Mouse (Mus musculus): ENCODE measurements at regions not wholly inside any gene's neighbourhood (a gene's known extent, or its start where the extent isn't known, plus 50 kb on each side); places are given as distances from the start of the nearest gene placed in this dataset.

DNA sequence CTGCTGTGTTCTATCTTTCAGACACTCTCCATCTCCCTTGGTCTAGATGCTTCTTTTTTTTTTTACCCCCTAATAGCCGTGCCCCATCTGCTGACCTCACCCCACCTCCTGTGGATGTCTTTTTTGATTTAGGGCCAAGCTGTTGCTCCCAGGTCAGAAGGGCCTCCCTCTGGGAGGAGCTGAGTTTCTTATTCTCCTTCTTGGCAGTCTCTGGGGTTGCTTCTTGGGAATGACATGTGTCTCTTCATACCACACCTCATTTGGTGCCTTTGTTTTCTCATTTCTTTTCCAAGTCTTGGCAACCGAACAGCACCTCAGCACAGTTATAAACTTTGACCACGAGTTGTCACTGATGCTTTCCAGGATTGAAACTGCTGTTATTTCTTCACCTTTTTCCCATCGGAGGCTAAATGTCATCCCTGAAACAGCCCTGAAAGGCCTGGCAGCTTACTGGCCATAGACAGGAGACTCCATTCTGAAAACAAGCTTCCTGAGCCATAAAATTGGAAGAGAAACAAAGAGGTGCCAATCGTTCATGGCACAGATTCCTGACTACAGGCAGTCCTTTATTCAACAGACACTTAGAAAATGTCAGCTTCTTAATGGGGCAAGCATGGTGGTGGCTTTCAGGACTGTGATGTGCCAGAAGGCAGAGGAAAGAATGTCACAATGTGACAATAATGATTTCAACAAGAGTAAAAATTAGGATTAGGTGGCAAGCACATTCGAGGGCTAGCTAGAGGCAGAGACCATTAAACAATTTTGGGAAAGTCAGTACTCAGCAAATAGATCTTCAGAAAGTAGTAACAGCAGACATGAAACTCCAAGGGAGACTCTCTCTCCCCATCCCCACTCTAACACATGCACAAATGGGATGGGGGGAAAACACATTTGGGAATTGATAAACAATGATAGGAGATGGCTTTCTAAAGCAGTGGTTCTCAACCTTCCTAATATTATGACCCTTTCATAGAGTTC, 197.1 kb upstream of the Arrdc4 start:
- DNase-seq (ENCODE audit: low spot score): no peak

- DNase-seq (ENCODE audit: low spot score): no peak
These were observed 181.7 kb upstream of the Arrdc4 start for GRCm38 (mm10) chr7:68930627-68931334.

DNA sequence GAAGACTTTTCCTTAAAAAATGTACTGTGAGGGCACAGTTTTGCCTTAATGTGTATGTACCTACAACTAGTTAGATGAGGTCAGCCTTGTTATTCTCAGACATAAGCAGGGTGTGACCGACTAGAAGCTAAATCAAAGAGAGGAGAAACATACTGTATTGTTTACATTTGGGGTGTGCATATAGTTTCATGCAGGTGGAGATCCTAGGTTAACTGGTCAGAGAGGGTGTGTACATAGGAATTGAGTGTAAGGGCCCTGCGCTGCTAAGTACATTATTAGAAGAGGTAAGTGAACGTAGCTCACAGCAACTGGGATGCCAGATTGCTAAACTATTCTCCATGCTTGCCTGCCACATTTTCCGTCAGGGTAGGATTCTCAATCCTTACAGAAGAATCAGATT, 180.6 kb upstream of the Arrdc4 start:
- DNase-seq (ENCODE audit: low spot score): no peak

- DNase-seq (ENCODE audit: low spot score): no peak
These were observed 176.6 kb upstream of the Arrdc4 start for GRCm38 (mm10) chr7:68925640-68926039.

DNA sequence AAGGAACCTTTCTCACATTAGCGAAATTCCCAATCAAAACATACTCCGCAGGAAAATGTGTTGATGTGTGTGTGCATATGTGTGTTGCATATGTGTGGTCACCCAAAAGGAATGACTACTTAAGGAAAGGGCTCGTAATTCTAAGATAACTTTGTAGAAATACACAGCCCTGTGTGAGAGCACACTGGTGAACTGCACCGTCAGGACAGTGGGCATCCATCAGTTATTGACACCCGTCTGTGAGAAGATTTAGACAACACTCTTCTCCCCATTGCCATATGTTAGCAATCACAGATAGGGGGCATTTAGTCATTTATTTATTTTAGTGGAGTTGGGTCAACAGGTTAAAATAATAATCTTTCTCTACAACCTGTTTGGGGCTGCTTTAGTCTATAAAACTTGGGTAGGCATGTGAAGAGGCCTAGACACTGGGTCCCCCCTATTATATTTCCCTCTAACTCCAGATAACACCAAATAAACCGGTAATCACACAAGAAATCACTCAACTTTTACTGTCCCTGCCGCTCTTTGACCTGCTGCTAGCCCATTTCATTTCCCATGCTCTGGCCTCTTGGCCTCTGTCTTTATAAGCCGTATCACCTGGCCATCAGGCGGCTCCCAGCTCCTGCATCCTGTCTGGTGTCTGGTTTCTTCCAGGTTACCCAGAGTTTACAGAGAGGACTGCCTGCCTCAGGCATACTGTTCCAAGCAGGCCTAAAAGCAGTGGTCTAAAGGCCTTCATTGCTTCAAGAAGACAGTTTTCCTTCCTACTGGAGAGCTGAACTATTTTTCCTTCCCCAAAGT, 169.8 kb upstream of the Arrdc4 start:
- no peak for DNase-seq (ENCODE audit: low spot score)

DNA sequence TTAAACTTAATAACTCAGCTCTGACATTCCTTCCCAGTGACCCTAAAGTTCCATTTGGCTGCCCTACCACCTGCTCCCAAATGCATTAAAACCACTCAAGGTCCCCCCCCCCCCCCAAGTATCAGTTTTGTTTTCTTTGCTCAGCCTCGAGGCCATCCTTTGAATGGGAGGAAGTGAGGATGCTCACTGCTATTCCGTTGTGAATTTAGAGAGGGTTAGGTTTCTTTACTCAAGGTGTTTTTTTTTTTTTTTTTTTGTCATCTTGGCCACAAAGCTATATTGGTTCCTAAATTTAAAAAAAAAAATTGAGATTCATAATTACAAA, 168.8 kb upstream of the Arrdc4 start:
- DNase-seq (ENCODE audit: low spot score): no peak

- DNase-seq (ENCODE audit: low spot score): peak; percentile 10
These were observed 168.3 kb upstream of the Arrdc4 start for GRCm38 (mm10) chr7:68917137-68917875.

- DNase-seq (ENCODE audit: low spot score): no peak
These were observed 166.9 kb upstream of the Arrdc4 start for GRCm38 (mm10) chr7:68915976-68916375.

GRCm38 (mm10) chr7:68914344-68914743, 165.3 kb upstream of the Arrdc4 start:
- DNase-seq (ENCODE audit: low spot score): no peak

- no peak for DNase-seq (ENCODE audit: low spot score)
These were observed 163.1 kb upstream of the Arrdc4 start for GRCm38 (mm10) chr7:68911989-68912655.

- DNase-seq (ENCODE audit: low spot score): no peak
These were observed 162.5 kb upstream of the Arrdc4 start for GRCm38 (mm10) chr7:68911562-68911961.

DNA sequence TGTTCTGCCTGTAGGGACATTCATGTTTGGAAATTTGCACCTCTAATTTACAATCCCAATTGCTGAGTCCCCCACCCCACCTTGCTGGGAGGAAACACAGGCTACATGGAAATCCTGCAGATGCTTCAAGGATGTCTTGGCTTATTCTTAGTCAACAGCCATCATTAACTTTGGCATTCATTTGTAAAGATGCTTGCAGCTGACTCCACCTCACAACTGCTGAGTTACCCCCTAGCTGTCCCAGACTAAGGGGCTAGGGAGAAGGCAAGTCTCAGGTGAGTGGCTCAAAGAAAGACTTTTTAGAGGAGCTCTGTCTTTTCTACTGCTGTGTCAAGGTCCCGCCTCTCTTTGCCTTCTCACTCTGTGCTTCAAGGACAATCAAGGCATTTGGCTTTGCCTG, 160.7 kb upstream of the Arrdc4 start:
- no peak for DNase-seq (ENCODE audit: low spot score)

GRCm38 (mm10) chr7:68908401-68908834, 159.4 kb upstream of the Arrdc4 start:
- DNase-seq (ENCODE audit: low spot score): no peak

GRCm38 (mm10) chr7:68907867-68908266, 158.8 kb upstream of the Arrdc4 start:
- no peak for DNase-seq (ENCODE audit: low spot score)

DNA sequence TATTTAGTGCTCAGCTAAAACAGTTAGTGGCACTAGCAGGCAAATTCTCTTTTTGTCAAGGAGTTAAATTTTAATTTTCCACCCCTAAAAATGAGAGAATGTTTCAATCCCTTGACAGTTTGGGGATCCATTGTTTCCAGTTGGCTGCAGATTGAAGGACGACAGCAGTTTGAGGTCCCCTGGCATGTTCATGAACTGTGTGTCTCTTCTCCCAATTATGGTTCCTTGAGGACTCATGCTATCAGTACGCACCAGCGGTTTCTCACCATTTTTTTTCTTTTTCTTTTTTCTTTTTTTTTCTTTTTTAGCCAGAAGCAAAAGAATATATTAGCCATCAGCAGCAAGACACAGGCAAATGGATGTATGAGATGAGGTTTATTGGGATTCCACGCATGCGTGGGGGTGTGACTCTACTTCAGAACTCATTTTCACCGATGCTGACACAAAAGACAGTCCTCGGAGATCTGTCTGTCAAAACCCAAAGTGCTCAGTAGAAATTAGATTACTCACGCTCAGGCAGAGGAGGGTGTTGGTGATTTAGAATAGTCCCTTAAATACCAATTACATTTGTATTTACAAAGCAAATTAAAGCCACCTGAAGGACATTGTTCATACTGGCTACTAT, 157.8 kb upstream of the Arrdc4 start:
- no peak for DNase-seq (ENCODE audit: low spot score)

DNA sequence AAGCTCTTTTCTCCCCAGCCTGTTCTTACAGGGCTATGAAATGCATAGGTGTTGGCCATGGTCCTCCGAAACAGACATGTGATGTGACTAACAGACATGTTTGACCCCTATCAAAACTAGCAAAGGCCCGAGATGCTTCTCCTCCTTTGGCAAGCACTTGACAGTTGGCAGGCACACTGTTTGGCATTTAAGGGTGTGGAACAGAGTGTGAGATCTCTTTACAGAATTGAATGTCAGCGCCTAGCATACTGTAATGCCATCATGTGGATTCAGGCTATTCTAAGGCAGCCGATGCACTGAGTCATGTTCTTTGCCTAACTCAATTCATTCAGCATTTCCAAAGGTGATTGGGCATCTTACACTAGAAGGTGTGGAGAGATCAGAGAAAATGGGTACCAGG, 156.8 kb upstream of the Arrdc4 start:
- DNase-seq (ENCODE audit: low spot score): no peak

DNA sequence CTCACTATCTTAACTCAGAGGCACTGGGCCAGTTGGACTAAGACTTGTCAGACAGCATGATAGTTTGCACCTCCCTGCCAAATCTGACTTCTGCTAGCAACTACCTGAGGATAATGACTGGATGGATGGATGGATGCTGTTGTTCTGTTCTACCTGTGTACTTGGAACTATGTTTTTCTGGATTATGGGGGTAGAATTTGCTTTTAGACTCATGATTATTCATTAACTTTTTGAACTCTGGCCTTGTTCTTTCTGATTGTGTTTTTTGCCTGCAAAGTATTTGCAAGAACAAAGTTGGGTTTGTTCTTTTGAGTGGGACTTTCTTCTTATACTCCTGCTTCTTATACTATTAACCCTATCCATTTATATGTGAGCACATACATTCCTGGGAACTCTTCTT, 137.1 kb upstream of the Arrdc4 start:
- DNase-seq (ENCODE audit: low spot score): no peak

GRCm38 (mm10) chr7:68873008-68873407, 124.0 kb upstream of the Arrdc4 start:
- no peak for DNase-seq (ENCODE audit: low spot score)

- no peak for DNase-seq (ENCODE audit: low spot score)
These were observed 115.4 kb upstream of the Arrdc4 start for GRCm38 (mm10) chr7:68864322-68865031.
